Mouse (Mus musculus): ENCODE data around the gene Nudt22.

Gene Nudt22

GRCm38 (mm10) chr19:6949951-6950350, 46.0 kb downstream of the Nudt22 start:
- DNase-seq (ENCODE audit: low spot score in 2 of 2) = no peak

- DNase-seq (ENCODE audit: low spot score in 2 of 2) = no peak
Measured at GRCm38 (mm10) chr19:6949532-6949931, 46.4 kb downstream of the Nudt22 start.

- no peak for DNase-seq (ENCODE audit: low spot score in 2 of 2)
Measured at GRCm38 (mm10) chr19:6948186-6948585, 47.7 kb downstream of the Nudt22 start.

GRCm38 (mm10) chr19:6947742-6948141, 48.2 kb downstream of the Nudt22 start:
- DNase-seq (ENCODE audit: low spot score in 2 of 2) = no peak

- no peak for DNase-seq (ENCODE audit: low spot score in 2 of 2)
Measured at GRCm38 (mm10) chr19:6943709-6944108, 52.2 kb downstream of the Nudt22 start.

Data from urinary bladder, postnatal 4 days (tissue).